Mouse (Mus musculus) intestine, embryonic 14.5 days (tissue): ENCODE measurements around the gene Smarcb1. TPM values are rescaled to one million over a fixed set of nuclear protein-coding genes. Genes with fewer than 3 reads are reported as not detected.
A peak's percentile ranks its signal among the peaks of the same experiment; 100 is the strongest.
"Not testable (repeated sequence)": the region's sequence is repeated elsewhere in the genome, so short reads cannot be mapped to it uniquely, and the experiment has no call there.

Experiments
- ATAC-seq: fragments of 200-750 bp; cut with Nextera tagmentation; replicated peaks from 2 replicates; pipeline ENCODE4 v1.8.0; 2017; ENCODE audit warnings: low read depth, moderate number of reproducible peaks, moderate TSS enrichment, moderate library complexity; ENCODE audit not compliant: low FRiP score, low TSS enrichment
- DNase-seq: peaks from one replicate; pipeline ENCODE4 v3.0.0-alpha.2; 2018; ENCODE audit warnings: low spot score
- H3K27ac ChIP-seq: fragments of 300-500 bp; sonication (generic); 2 replicates; pipeline ENCODE4 v1.5.1; 2014; ENCODE audit warnings: low read depth, mild to moderate bottlenecking, control low read depth
- H3K27me3 ChIP-seq: fragments of 300-500 bp; sonication (generic); replicated peaks from 2 replicates; pipeline ENCODE4 v1.6.1; 2014; ENCODE audit warnings: low read length, control low read depth; ENCODE audit not compliant: control insufficient read depth, insufficient read depth
- H3K36me3 ChIP-seq: fragments of 300-500 bp; sonication (generic); 2 replicates; pipeline ENCODE4 v1.6.1; 2014; ENCODE audit warnings: low read length, control low read depth; ENCODE audit not compliant: control insufficient read depth, insufficient read depth
- H3K4me1 ChIP-seq: fragments of 300-500 bp; sonication (generic); replicated peaks from 2 replicates; pipeline ENCODE4 v1.6.1; 2014; ENCODE audit warnings: low read length, control low read depth, mixed read lengths; ENCODE audit not compliant: control insufficient read depth, insufficient read depth
- H3K4me2 ChIP-seq: fragments of 300-500 bp; sonication (generic); 2 replicates; pipeline ENCODE4 v1.6.1; 2014; ENCODE audit warnings: low read length
- H3K4me3 ChIP-seq: fragments of 300-500 bp; sonication (generic); 2 replicates; pipeline ENCODE4 v1.5.1; 2014; ENCODE audit warnings: low read depth, low read length, control low read depth, mixed read lengths
- H3K9ac ChIP-seq: fragments of 300-500 bp; sonication (generic); 2 replicates; pipeline ENCODE4 v1.6.1; 2014; ENCODE audit warnings: mild to moderate bottlenecking, low read length
- H3K9me3 ChIP-seq: fragments of 300-500 bp; sonication (generic); 2 replicates; pipeline ENCODE4 v1.6.1; 2016; ENCODE audit warnings: low read length, control low read depth; ENCODE audit not compliant: control insufficient read depth
- WGBS: fragments of 180-500 bp; shearing (Covaris S2); extraction: QIAGEN DNeasy Blood & Tissue Kit; methylation state at CpG from one replicate; pipeline ENCODE4 v1.1.7; 2014; 5-methylcytosine and 5-hydroxymethylcytosine counted together
- polyA plus RNA-seq: library from polyadenylated mRNA; unstranded; fragments of >200 nt; fragmentation: Nextera tagmentation; extraction: Ambion mirVana; gene quantifications from 2 replicates; pipeline ENCODE4 v1.2.1, GENCODE M21; 2014

The Smarcb1 gene
- polyA plus RNA-seq, 1 experiment from 2014 or later = 189 TPM

- Histone ChIP-seq H3K27me3 (no peaks in the 10 kb centered on the region), H3K4me1 (peaks cover 5% of the 10 kb centered on the region; the same call in 1 of the 2 replicates), H3K27ac (no peak overlapping the region), H3K9ac (no peak overlapping the region), H3K9me3 (no peaks in the 10 kb centered on the region), H3K4me3 (no peak overlapping the region), H3K36me3 (peaks cover 81% of the 10 kb centered on the region), H3K4me2 (no peak overlapping the region)
- ATAC-seq = no peak
- 80% methylated on average over 6 of the region's 6 CpGs for WGBS
- DNase-seq = no peak
Observed at GRCm38 (mm10) chr10:75898039-75898564, 23.3 kb downstream of the Smarcb1 start.

GRCm38 (mm10) chr10:75897373-75897772, 24.0 kb downstream of the Smarcb1 start:
- ATAC-seq (no peak), DNase-seq (peak; percentile 89)
- H3K9me3 ChIP-seq = no peaks in the 10 kb centered on the region
- peaks cover 74% of the 10 kb centered on the region for H3K36me3 ChIP-seq
- no peak overlapping the region for H3K4me3 ChIP-seq
- H3K27ac ChIP-seq = no peak overlapping the region
- 36% methylated on average over 6 of the region's 6 CpGs for WGBS
- peaks cover 5% of the 10 kb centered on the region; the same call in 1 of the 2 replicates for H3K4me1 ChIP-seq
- no peak overlapping the region for H3K9ac ChIP-seq
- H3K27me3 ChIP-seq = no peaks in the 10 kb centered on the region
- no peak overlapping the region for H3K4me2 ChIP-seq

DNA sequence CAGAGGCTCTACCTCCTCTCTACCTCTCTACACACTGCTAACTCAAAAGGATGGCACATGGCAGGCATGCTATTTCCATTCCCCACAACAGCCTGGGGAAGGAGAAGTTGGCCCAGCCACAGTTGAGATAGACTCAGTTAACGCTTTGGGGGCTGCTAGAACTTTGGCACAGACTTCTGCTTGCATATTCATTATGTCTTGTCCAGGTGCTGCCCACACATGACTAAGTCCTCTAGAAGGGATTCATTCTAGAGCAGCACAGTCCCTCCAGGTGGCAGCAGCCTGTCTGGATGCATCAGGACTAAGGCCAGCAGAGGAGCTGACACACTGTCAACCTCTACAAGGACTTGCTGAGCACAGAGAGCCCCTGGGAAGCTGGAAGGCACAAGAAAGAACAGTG, 25.2 kb downstream of the Smarcb1 start:
- Histone ChIP-seq H3K36me3 (peaks cover 62% of the 10 kb centered on the region), H3K9ac (no peak overlapping the region)
- WGBS = 96% methylated on average over 1 of the region's 1 CpGs

DNA sequence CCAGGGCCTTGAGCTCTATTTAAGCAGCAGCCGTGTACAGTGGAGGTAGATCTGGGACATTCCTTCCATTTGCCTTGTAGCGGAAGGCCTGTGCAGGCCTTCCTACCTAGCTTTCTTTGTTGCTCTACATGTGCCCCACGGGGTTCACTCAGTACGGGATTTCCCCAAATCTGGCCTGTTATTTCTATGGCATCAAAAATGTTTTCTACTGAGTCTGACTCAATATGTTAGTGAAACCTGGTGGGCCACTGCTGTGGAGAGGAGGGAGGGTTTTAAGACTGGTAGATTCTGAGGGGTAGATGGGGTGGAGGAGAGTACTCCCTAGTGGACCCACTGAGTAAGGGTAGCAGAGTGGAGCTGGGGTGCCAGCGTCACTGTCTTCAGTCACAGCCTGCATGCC, 25.7 kb downstream of the Smarcb1 start:
- Histone ChIP-seq H3K27me3 (no peaks in the 10 kb centered on the region), H3K4me1 (peaks cover 5% of the 10 kb centered on the region; the same call in 1 of the 2 replicates), H3K36me3 (peaks cover 58% of the 10 kb centered on the region), H3K9me3 (no peaks in the 10 kb centered on the region), H3K4me3 (no peak overlapping the region), H3K9ac (no peak overlapping the region), H3K27ac (no peak overlapping the region), H3K4me2 (no peak overlapping the region)
- DNase-seq (no peak), ATAC-seq (no peak)
- WGBS = 92% methylated on average over 5 of the region's 5 CpGs

More for the DNA sequence above, 25.2 kb downstream of the Smarcb1 start:
- H3K4me2 ChIP-seq = no peak overlapping the region
- H3K27ac ChIP-seq = no peak overlapping the region
- no peak overlapping the region for H3K4me3 ChIP-seq
- DNase-seq (no peak), ATAC-seq (no peak)
- H3K27me3 ChIP-seq = no peaks in the 10 kb centered on the region
- no peaks in the 10 kb centered on the region for H3K9me3 ChIP-seq
- H3K4me1 ChIP-seq = peaks cover 5% of the 10 kb centered on the region; the same call in 1 of the 2 replicates

GRCm38 (mm10) chr10:75894601-75895000, 26.8 kb downstream of the Smarcb1 start:
- Histone ChIP-seq H3K27me3 (no peaks in the 10 kb centered on the region), H3K36me3 (peaks cover 46% of the 10 kb centered on the region), H3K9ac (no peak overlapping the region), H3K27ac (no peak overlapping the region), H3K4me1 (peaks cover 5% of the 10 kb centered on the region; the same call in 1 of the 2 replicates), H3K9me3 (no peaks in the 10 kb centered on the region), H3K4me3 (no peak overlapping the region), H3K4me2 (no peak overlapping the region)
- WGBS = 70% methylated on average over 6 of the region's 6 CpGs
- DNase-seq = no peak
- no peak for ATAC-seq

DNA sequence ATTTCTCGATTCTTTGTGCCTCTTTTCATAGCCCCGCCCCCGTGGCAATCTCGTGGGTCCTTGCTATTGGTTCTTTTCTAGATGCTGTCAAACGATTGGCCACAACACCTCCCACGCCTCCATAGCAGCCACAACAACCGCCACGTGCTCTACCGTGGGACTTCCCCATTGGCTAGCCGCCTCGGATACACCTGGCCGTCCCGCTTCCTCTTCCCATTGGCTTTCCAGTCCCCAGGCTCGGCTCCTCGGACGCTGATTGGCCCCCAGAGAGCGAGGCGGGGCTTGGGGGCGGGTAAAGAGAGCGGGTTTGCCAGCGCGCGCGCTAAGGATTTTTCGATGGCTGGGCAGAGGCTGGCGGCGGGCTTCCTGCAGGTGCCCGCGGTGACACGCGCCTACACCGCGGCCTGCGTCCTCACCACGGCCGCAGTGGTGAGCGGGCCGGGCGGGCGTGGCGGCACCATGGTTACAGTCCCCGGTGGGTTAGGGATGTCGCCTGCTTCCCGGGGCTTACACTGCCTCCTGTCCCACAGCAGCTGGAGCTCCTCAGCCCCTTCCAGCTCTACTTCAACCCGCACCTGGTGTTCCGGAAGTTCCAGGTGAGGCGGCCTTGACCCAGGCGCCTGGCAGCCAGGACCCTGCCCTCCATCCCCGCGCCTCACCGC, 28.2 kb downstream of the Smarcb1 start, which contains the start of gene Derl3:
Derl3 (plus strand) TSS at position 325 of the 662 bp plus-strand sequence.
- peak within 1 kb of the TSS; percentile 46 for H3K9ac ChIP-seq
- no peaks in the 10 kb centered on the region for H3K9me3 ChIP-seq
- no peaks in the 10 kb centered on the region for H3K27me3 ChIP-seq
- peak within 1 kb of the TSS; percentile 83 for H3K4me2 ChIP-seq
- DNase-seq (peak; percentile 96), ATAC-seq (peak; percentile 100)
- WGBS = 3% methylated on average over 51 of the region's 51 CpGs
- peak within 1 kb of the TSS; percentile 38 for H3K4me3 ChIP-seq
- H3K27ac ChIP-seq = 0 out of 2 replicates have a peak within 1 kb of the TSS, but pooled peaks have one; percentile 3
- H3K36me3 ChIP-seq = peaks cover 35% of the 10 kb centered on the region
- H3K4me1 ChIP-seq = peaks cover 5% of the 10 kb centered on the region; the same call in 1 of the 2 replicates

GRCm38 (mm10) chr10:75889406-75890153, 31.8 kb downstream of the Smarcb1 start:
- no peaks in the 10 kb centered on the region for H3K27me3 ChIP-seq
- H3K4me3 ChIP-seq = no peak overlapping the region
- no peaks in the 10 kb centered on the region for H3K9me3 ChIP-seq
- DNase-seq (no peak), ATAC-seq (no peak)
- no peak overlapping the region for H3K9ac ChIP-seq
- H3K27ac ChIP-seq = no peak overlapping the region
- peaks cover 5% of the 10 kb centered on the region; the same call in 1 of the 2 replicates for H3K4me1 ChIP-seq
- H3K36me3 ChIP-seq = 0 out of 2 replicates have a peak, but pooled peaks cover 3% of the 10 kb centered on the region
- WGBS = 44% methylated on average over 8 of the region's 8 CpGs
- H3K4me2 ChIP-seq = no peak overlapping the region

- not testable (repeated sequence) for H3K27ac ChIP-seq, H3K36me3 ChIP-seq, ATAC-seq, H3K4me3 ChIP-seq, DNase-seq, H3K4me2 ChIP-seq, H3K4me1 ChIP-seq, H3K9ac ChIP-seq, H3K27me3 ChIP-seq, H3K9me3 ChIP-seq
- 83% methylated on average over 5 of the region's 5 CpGs for WGBS
Observed at GRCm38 (mm10) chr10:75887504-75887903, 33.9 kb downstream of the Smarcb1 start.
